Mouse (Mus musculus): ENCODE measurements around the gene Sfxn3. TPM values are rescaled to one million over a fixed set of nuclear protein-coding genes. Genes with fewer than 3 reads are reported as not detected.
A peak's percentile ranks its signal among the peaks of the same experiment; 100 is the strongest.

Sfxn3 gene
- polyA plus RNA-seq, 1 experiment from 2014 or later: 2.5 TPM

GRCm38 (mm10) chr19:45017216-45017771, 30.0 kb upstream of the Sfxn3 start:
- Histone ChIP-seq H3K4me1 (ENCODE audit: insufficient read depth) (peaks cover 36% of the 10 kb centered on the region), H3K27me3 (ENCODE audit: insufficient read depth, low read length) (no peaks in the 10 kb centered on the region), H3K27ac (ENCODE audit: low read depth) (peak overlapping the region; percentile 87), H3K4me3 (ENCODE audit: low read depth, low read length) (peak overlapping the region; percentile 59), H3K9me3 (ENCODE audit: low read length) (no peaks in the 10 kb centered on the region), H3K9ac (replicated peaks) (peak overlapping the region; percentile 72), H3K36me3 (replicated peaks; ENCODE audit: insufficient read depth, low read length) (peaks cover 2% of the 10 kb centered on the region; the same call in 1 of the 2 replicates), H3K4me2 (ENCODE audit: low read depth, low read length) (peak overlapping the region; percentile 91)
- ATAC-seq: peak; percentile 31
- 1% methylated on average over 25 of the region's 27 CpGs for WGBS (ENCODE audit: insufficient replicate concordance)
- TF ChIP-seq CTCF (IDR thresholded peaks at IDR 0.05; ENCODE audit: low read depth) (peak; percentile 48), EP300 (IDR thresholded peaks at IDR 0.05; ENCODE audit: low read depth) (no peak)
- DNase-seq: peak; percentile 73

GRCm38 (mm10) chr19:45017909-45018308, 29.4 kb upstream of the Sfxn3 start:
- no peak for TF ChIP-seq EP300 (IDR thresholded peaks at IDR 0.05; ENCODE audit: low read depth)
- TF ChIP-seq CTCF (IDR thresholded peaks at IDR 0.05; ENCODE audit: low read depth): no peak
- Histone ChIP-seq H3K4me1 (ENCODE audit: insufficient read depth) (peaks cover 36% of the 10 kb centered on the region), H3K9ac (replicated peaks) (peak overlapping the region; percentile 72), H3K27me3 (ENCODE audit: insufficient read depth, low read length) (no peaks in the 10 kb centered on the region), H3K9me3 (ENCODE audit: low read length) (no peaks in the 10 kb centered on the region), H3K4me2 (ENCODE audit: low read depth, low read length) (peak overlapping the region; percentile 91), H3K36me3 (replicated peaks; ENCODE audit: insufficient read depth, low read length) (no peaks in the 10 kb centered on the region; the same call in 1 of the 2 replicates), H3K4me3 (ENCODE audit: low read depth, low read length) (peak overlapping the region; percentile 59), H3K27ac (ENCODE audit: low read depth) (peak overlapping the region; percentile 87)
- 3% methylated on average over 22 of the region's 48 CpGs for WGBS (ENCODE audit: insufficient replicate concordance)
- ATAC-seq (peak; percentile 54), DNase-seq (peak; percentile 79)

- H3K9ac ChIP-seq (replicated peaks): peak overlapping the region; percentile 72
- H3K36me3 ChIP-seq (replicated peaks; ENCODE audit: insufficient read depth, low read length): no peaks in the 10 kb centered on the region; the same call in 1 of the 2 replicates
- 10% methylated on average over 11 of the region's 13 CpGs for WGBS (ENCODE audit: insufficient replicate concordance)
- H3K4me2 ChIP-seq (ENCODE audit: low read depth, low read length): peak overlapping the region; percentile 91
- peak; percentile 22 for DNase-seq
- H3K4me1 ChIP-seq (ENCODE audit: insufficient read depth): peaks cover 36% of the 10 kb centered on the region
- no peak for ATAC-seq
- no peaks in the 10 kb centered on the region for H3K27me3 ChIP-seq (ENCODE audit: insufficient read depth, low read length)
- H3K4me3 ChIP-seq (ENCODE audit: low read depth, low read length): peak overlapping the region; percentile 59
- no peaks in the 10 kb centered on the region for H3K9me3 ChIP-seq (ENCODE audit: low read length)
- peak overlapping the region; percentile 87 for H3K27ac ChIP-seq (ENCODE audit: low read depth)
- TF ChIP-seq EP300 (IDR thresholded peaks at IDR 0.05; ENCODE audit: low read depth) (no peak), CTCF (IDR thresholded peaks at IDR 0.05; ENCODE audit: low read depth) (no peak)
Measured at GRCm38 (mm10) chr19:45018351-45018831, 28.9 kb upstream of the Sfxn3 start.

GRCm38 (mm10) chr19:45020348-45020747, 27.0 kb upstream of the Sfxn3 start:
- Histone ChIP-seq H3K9me3 (ENCODE audit: low read length) (no peaks in the 10 kb centered on the region), H3K4me1 (ENCODE audit: insufficient read depth) (peaks cover 19% of the 10 kb centered on the region), H3K4me3 (ENCODE audit: low read depth, low read length) (no peak overlapping the region), H3K9ac (replicated peaks) (no peak overlapping the region), H3K36me3 (replicated peaks; ENCODE audit: insufficient read depth, low read length) (peaks cover 4% of the 10 kb centered on the region; the same call in 1 of the 2 replicates), H3K27me3 (ENCODE audit: insufficient read depth, low read length) (no peaks in the 10 kb centered on the region), H3K4me2 (ENCODE audit: low read depth, low read length) (0 out of 2 replicates have a peak overlapping the region, but pooled peaks have one; percentile 15), H3K27ac (ENCODE audit: low read depth) (no peak overlapping the region)
- WGBS (ENCODE audit: insufficient replicate concordance): 62% methylated on average over 6 of the region's 6 CpGs
- DNase-seq (peak; percentile 17), ATAC-seq (no peak)
- TF ChIP-seq EP300 (IDR thresholded peaks at IDR 0.05; ENCODE audit: low read depth): no peak
- no peak for TF ChIP-seq CTCF (IDR thresholded peaks at IDR 0.05; ENCODE audit: low read depth)

GRCm38 (mm10) chr19:45021362-45021761, 25.9 kb upstream of the Sfxn3 start:
- Histone ChIP-seq H3K36me3 (replicated peaks; ENCODE audit: insufficient read depth, low read length) (peaks cover 8% of the 10 kb centered on the region; the same call in 1 of the 2 replicates), H3K27ac (ENCODE audit: low read depth) (no peak overlapping the region), H3K9me3 (ENCODE audit: low read length) (no peaks in the 10 kb centered on the region), H3K4me2 (ENCODE audit: low read depth, low read length) (no peak overlapping the region), H3K4me1 (ENCODE audit: insufficient read depth) (peaks cover 9% of the 10 kb centered on the region), H3K27me3 (ENCODE audit: insufficient read depth, low read length) (no peaks in the 10 kb centered on the region), H3K4me3 (ENCODE audit: low read depth, low read length) (no peak overlapping the region), H3K9ac (replicated peaks) (no peak overlapping the region)
- TF ChIP-seq CTCF (IDR thresholded peaks at IDR 0.05; ENCODE audit: low read depth) (no peak), EP300 (IDR thresholded peaks at IDR 0.05; ENCODE audit: low read depth) (no peak)
- ATAC-seq (no peak), DNase-seq (no peak)
- 87% methylated on average over 15 of the region's 15 CpGs for WGBS (ENCODE audit: insufficient replicate concordance)

GRCm38 (mm10) chr19:45023993-45024392, 23.3 kb upstream of the Sfxn3 start:
- H3K27me3 ChIP-seq (ENCODE audit: insufficient read depth, low read length): no peaks in the 10 kb centered on the region
- no peak overlapping the region for H3K4me2 ChIP-seq (ENCODE audit: low read depth, low read length)
- ATAC-seq: no peak
- no peaks in the 10 kb centered on the region for H3K9me3 ChIP-seq (ENCODE audit: low read length)
- no peak overlapping the region for H3K27ac ChIP-seq (ENCODE audit: low read depth)
- no peak for DNase-seq
- no peak overlapping the region for H3K9ac ChIP-seq (replicated peaks)
- no peak for TF ChIP-seq EP300 (IDR thresholded peaks at IDR 0.05; ENCODE audit: low read depth)
- no peak for TF ChIP-seq CTCF (IDR thresholded peaks at IDR 0.05; ENCODE audit: low read depth)
- H3K36me3 ChIP-seq (replicated peaks; ENCODE audit: insufficient read depth, low read length): peaks cover 8% of the 10 kb centered on the region; the same call in 1 of the 2 replicates
- no peaks in the 10 kb centered on the region for H3K4me1 ChIP-seq (ENCODE audit: insufficient read depth)
- H3K4me3 ChIP-seq (ENCODE audit: low read depth, low read length): no peak overlapping the region
- 82% methylated on average over 11 of the region's 11 CpGs for WGBS (ENCODE audit: insufficient replicate concordance)
